Mouse (Mus musculus): ENCODE measurements around the gene Tbc1d7. TPM values are rescaled to one million over a fixed set of nuclear protein-coding genes. Genes with fewer than 3 reads are reported as not detected.
A peak's percentile ranks its signal among the peaks of the same experiment; 100 is the strongest.

Tbc1d7 gene
- polyA plus RNA-seq, 1 experiment from 2014 or later, result 49.9 TPM

DNA sequence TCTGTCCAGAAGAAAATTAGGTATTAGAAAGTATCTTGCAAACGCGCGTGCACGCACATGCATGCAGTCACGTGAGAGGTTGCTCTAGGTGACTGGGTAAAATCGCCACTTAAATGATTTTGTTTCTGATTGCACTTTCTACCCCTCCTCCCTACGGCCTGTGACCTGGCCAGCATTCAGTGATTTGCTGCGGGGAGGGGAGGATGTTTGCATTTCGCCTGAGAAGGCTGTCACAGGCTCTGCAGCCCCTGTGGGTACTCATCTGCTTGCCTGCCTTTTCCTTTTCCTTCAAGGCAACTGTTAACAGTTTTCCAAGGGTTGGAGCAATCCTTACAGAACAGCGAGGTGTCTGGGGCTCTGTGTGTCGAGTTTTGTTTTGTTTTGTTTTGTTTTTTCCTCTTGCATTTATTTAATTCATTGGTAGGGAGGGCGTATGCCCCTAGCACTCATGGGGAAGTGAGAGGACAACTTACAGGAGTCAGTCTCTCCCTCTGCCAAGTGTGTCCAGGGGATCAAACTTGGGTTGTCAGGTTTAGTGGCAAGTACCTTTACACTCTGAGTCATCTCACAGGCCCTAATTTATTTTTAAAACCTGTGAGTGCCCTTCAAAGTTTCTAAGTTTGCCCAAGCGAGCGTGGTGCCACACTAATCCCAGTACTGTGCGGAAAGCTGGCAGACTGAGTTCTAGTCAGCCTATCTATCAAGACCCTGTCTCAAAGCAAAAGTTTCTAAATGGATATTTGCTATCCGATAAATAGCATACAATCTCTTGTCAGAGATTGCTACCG is 47.2 kb downstream of the Tbc1d7 start:
- WGBS, result 34% methylated on average over 17 of the region's 17 CpGs
- Histone ChIP-seq H3K4me1 (ENCODE audit: insufficient read depth) (peaks cover 3% of the 10 kb centered on the region), H3K4me2 (peak overlapping the region; percentile 23; the same call in 1 of the 2 replicates), H3K27me3 (ENCODE audit: insufficient read depth, low read length) (no peaks in the 10 kb centered on the region), H3K4me3 (ENCODE audit: low read depth, low read length) (no peak overlapping the region), H3K27ac (ENCODE audit: low read depth) (no peak overlapping the region), H3K9ac (no peak overlapping the region), H3K9me3 (ENCODE audit: low read depth, low read length) (no peaks in the 10 kb centered on the region), H3K36me3 (ENCODE audit: insufficient read depth) (no peaks in the 10 kb centered on the region)
- no peak for TF ChIP-seq CTCF (IDR thresholded peaks at IDR 0.05; ENCODE audit: low read depth)
- peak; percentile 22 for DNase-seq
- ATAC-seq (ENCODE audit: insufficient read depth), result no peak

GRCm38 (mm10) chr13:43122306-43123070 is 48.8 kb downstream of the Tbc1d7 start:
- Histone ChIP-seq H3K27ac (ENCODE audit: low read depth) (no peak overlapping the region), H3K4me1 (ENCODE audit: insufficient read depth) (peaks cover 3% of the 10 kb centered on the region), H3K4me2 (no peak overlapping the region), H3K9me3 (ENCODE audit: low read depth, low read length) (no peaks in the 10 kb centered on the region), H3K9ac (no peak overlapping the region), H3K4me3 (ENCODE audit: low read depth, low read length) (no peak overlapping the region), H3K36me3 (ENCODE audit: insufficient read depth) (no peaks in the 10 kb centered on the region), H3K27me3 (ENCODE audit: insufficient read depth, low read length) (no peaks in the 10 kb centered on the region)
- ATAC-seq (ENCODE audit: insufficient read depth) (no peak), DNase-seq (no peak)
- TF ChIP-seq CTCF (IDR thresholded peaks at IDR 0.05; ENCODE audit: low read depth), result no peak
- WGBS, result 74% methylated on average over 16 of the region's 16 CpGs

DNA sequence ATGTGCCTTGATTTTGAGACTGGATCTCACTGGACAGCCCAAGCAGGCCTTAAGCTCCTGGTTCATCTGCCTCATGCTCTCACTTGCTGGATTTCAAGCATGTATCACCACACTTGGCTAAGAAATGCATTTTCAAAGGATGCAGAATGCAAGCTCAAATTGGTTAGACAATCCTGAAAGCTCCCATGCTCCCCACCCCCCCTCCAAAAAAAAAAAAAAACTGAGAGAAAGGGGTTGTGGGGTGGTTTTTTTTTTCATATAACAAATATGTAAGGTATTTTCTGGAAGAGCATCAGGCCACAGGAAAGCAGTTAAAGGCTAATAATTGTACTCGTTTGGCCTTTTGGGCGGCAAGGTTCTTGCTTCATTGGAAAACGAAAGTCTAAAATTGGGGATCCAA is 58.2 kb downstream of the Tbc1d7 start:
- WGBS, result 93% methylated on average over 3 of the region's 3 CpGs
- DNase-seq, result no peak
- H3K27ac ChIP-seq (ENCODE audit: low read depth), result no peak overlapping the region
- no peak for TF ChIP-seq CTCF (IDR thresholded peaks at IDR 0.05; ENCODE audit: low read depth)
- H3K4me2 ChIP-seq, result no peak overlapping the region
- no peak overlapping the region for H3K4me3 ChIP-seq (ENCODE audit: low read depth, low read length)
- no peak overlapping the region for H3K9ac ChIP-seq
- H3K36me3 ChIP-seq (ENCODE audit: insufficient read depth), result no peaks in the 10 kb centered on the region
- no peak for ATAC-seq (ENCODE audit: insufficient read depth)
- H3K9me3 ChIP-seq (ENCODE audit: low read depth, low read length), result no peaks in the 10 kb centered on the region
- H3K27me3 ChIP-seq (ENCODE audit: insufficient read depth, low read length), result no peaks in the 10 kb centered on the region
- H3K4me1 ChIP-seq (ENCODE audit: insufficient read depth), result no peaks in the 10 kb centered on the region

GRCm38 (mm10) chr13:43112707-43113106 is 58.6 kb downstream of the Tbc1d7 start:
- no peaks in the 10 kb centered on the region for H3K36me3 ChIP-seq (ENCODE audit: insufficient read depth)
- no peak for ATAC-seq (ENCODE audit: insufficient read depth)
- DNase-seq, result no peak
- no peak overlapping the region for H3K4me2 ChIP-seq
- no peak overlapping the region for H3K9ac ChIP-seq
- WGBS, result 79% methylated on average over 3 of the region's 3 CpGs
- no peak overlapping the region for H3K4me3 ChIP-seq (ENCODE audit: low read depth, low read length)
- H3K27me3 ChIP-seq (ENCODE audit: insufficient read depth, low read length), result no peaks in the 10 kb centered on the region
- H3K27ac ChIP-seq (ENCODE audit: low read depth), result no peak overlapping the region
- no peaks in the 10 kb centered on the region for H3K9me3 ChIP-seq (ENCODE audit: low read depth, low read length)
- TF ChIP-seq CTCF (IDR thresholded peaks at IDR 0.05; ENCODE audit: low read depth), result no peak
- H3K4me1 ChIP-seq (ENCODE audit: insufficient read depth), result no peaks in the 10 kb centered on the region

DNA sequence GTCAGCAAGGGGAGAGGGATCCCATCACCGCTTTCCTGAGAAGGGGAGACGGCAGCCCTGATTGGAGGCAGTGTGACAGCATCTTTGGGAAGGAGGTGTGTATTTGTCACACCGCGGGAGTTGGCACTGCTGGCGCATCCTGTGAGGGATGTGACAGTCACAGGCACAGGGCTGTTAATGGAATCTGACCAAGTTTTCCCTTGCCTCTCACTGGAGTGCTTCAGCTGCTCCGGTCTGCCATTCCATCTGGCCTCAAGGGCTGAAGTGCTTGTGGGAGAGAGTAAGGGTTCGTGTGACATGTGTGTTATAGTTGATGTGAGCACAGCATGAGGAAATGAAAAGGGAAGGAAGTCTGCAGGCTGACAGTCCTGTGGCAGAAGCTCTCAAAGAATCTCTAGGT is 59.0 kb downstream of the Tbc1d7 start:
- Histone ChIP-seq H3K4me1 (ENCODE audit: insufficient read depth) (no peaks in the 10 kb centered on the region), H3K4me3 (ENCODE audit: low read depth, low read length) (no peak overlapping the region), H3K36me3 (ENCODE audit: insufficient read depth) (no peaks in the 10 kb centered on the region), H3K9me3 (ENCODE audit: low read depth, low read length) (no peaks in the 10 kb centered on the region), H3K4me2 (no peak overlapping the region), H3K9ac (no peak overlapping the region), H3K27ac (ENCODE audit: low read depth) (no peak overlapping the region), H3K27me3 (ENCODE audit: insufficient read depth, low read length) (no peaks in the 10 kb centered on the region)
- DNase-seq, result no peak
- 56% methylated on average over 7 of the region's 7 CpGs for WGBS
- no peak for ATAC-seq (ENCODE audit: insufficient read depth)
- no peak for TF ChIP-seq CTCF (IDR thresholded peaks at IDR 0.05; ENCODE audit: low read depth)

DNA sequence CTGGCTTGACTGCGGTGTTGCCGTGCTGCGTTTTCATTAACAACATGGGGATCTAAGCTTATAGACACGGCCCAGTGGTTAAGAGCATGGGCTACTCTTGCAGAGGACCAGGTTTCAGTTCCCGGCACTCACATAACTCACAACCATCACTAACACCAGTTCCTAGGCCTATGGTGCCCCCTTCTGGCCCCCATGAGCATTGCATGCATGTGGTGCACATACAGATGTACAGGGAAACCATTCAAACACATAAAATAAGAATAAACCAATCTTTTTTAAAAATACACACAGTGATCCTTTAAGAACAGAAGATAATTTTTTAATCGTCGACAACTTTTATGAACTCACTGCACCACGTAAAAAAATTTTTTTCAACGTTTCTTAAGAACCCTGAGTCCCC is 66.8 kb downstream of the Tbc1d7 start:
- no peak for ATAC-seq (ENCODE audit: insufficient read depth)

GRCm38 (mm10) chr13:43102943-43103342 is 68.4 kb downstream of the Tbc1d7 start:
- Histone ChIP-seq H3K36me3 (ENCODE audit: insufficient read depth) (no peaks in the 10 kb centered on the region), H3K4me1 (ENCODE audit: insufficient read depth) (no peaks in the 10 kb centered on the region), H3K27ac (ENCODE audit: low read depth) (no peak overlapping the region), H3K4me3 (ENCODE audit: low read depth, low read length) (no peak overlapping the region), H3K27me3 (ENCODE audit: insufficient read depth, low read length) (no peaks in the 10 kb centered on the region), H3K4me2 (no peak overlapping the region), H3K9me3 (ENCODE audit: low read depth, low read length) (0 out of 2 replicates have a peak, but pooled peaks cover 6% of the 10 kb centered on the region), H3K9ac (no peak overlapping the region)
- ATAC-seq (ENCODE audit: insufficient read depth) (no peak), DNase-seq (no peak)
- no peak for TF ChIP-seq CTCF (IDR thresholded peaks at IDR 0.05; ENCODE audit: low read depth)
- 57% methylated on average over 7 of the region's 7 CpGs for WGBS

More for the DNA sequence above, 66.8 kb downstream of the Tbc1d7 start:
- no peak overlapping the region for H3K4me3 ChIP-seq (ENCODE audit: low read depth, low read length)
- 0 out of 2 replicates have a peak, but pooled peaks cover 6% of the 10 kb centered on the region for H3K9me3 ChIP-seq (ENCODE audit: low read depth, low read length)
- no peak for DNase-seq
- no peak overlapping the region for H3K27ac ChIP-seq (ENCODE audit: low read depth)
- H3K27me3 ChIP-seq (ENCODE audit: insufficient read depth, low read length), result no peaks in the 10 kb centered on the region
- TF ChIP-seq CTCF (IDR thresholded peaks at IDR 0.05; ENCODE audit: low read depth), result peak; percentile 38; the same call in 1 of the 2 replicates
- no peak overlapping the region for H3K9ac ChIP-seq
- no peaks in the 10 kb centered on the region for H3K36me3 ChIP-seq (ENCODE audit: insufficient read depth)
- H3K4me1 ChIP-seq (ENCODE audit: insufficient read depth), result no peaks in the 10 kb centered on the region
- no peak overlapping the region for H3K4me2 ChIP-seq
- WGBS, result 93% methylated on average over 9 of the region's 9 CpGs

Other genes starting within 250 kb of the Tbc1d7 start
- gene Gfod1, start 132.7 kb upstream of the Tbc1d7 start, polyA plus RNA-seq (2014; fragmentation: Nextera tagmentation; extraction: Ambion mirVana), result 1.0 and 1.4 TPM in 2 replicates
- 18.0 and 21.2 TPM in 2 replicates for gene Sirt5, start 194.0 kb upstream of the Tbc1d7 start, polyA plus RNA-seq (2014; fragmentation: Nextera tagmentation; extraction: Ambion mirVana)
- gene Nol7, start 226.9 kb upstream of the Tbc1d7 start, polyA plus RNA-seq (2014; fragmentation: Nextera tagmentation; extraction: Ambion mirVana), result 137 and 144 TPM in 2 replicates

Data from lung, embryonic 14.5 days (tissue).